Mouse (Mus musculus) embryonic fibroblast, embryonic 13.5 days (primary cell): Measurements from ENCODE around the gene Cdk5rap1.
A peak's percentile ranks its signal among the peaks of the same experiment; 100 is the strongest.

Source experiments
- CTCF ChIP-seq: IDR thresholded peaks from 2 replicates; pipeline ENCODE4 v1.5.1; 2011; ENCODE audit warnings: mild to moderate bottlenecking, control low read depth, low read length, moderate library complexity, borderline replicate concordance; ENCODE audit not compliant: insufficient read depth
- POLR2A ChIP-seq: IDR thresholded peaks from 2 replicates; pipeline ENCODE4 v1.6.1; 2011; ENCODE audit warnings: low read depth, mild to moderate bottlenecking, control low read depth, low read length, moderate library complexity

DNA sequence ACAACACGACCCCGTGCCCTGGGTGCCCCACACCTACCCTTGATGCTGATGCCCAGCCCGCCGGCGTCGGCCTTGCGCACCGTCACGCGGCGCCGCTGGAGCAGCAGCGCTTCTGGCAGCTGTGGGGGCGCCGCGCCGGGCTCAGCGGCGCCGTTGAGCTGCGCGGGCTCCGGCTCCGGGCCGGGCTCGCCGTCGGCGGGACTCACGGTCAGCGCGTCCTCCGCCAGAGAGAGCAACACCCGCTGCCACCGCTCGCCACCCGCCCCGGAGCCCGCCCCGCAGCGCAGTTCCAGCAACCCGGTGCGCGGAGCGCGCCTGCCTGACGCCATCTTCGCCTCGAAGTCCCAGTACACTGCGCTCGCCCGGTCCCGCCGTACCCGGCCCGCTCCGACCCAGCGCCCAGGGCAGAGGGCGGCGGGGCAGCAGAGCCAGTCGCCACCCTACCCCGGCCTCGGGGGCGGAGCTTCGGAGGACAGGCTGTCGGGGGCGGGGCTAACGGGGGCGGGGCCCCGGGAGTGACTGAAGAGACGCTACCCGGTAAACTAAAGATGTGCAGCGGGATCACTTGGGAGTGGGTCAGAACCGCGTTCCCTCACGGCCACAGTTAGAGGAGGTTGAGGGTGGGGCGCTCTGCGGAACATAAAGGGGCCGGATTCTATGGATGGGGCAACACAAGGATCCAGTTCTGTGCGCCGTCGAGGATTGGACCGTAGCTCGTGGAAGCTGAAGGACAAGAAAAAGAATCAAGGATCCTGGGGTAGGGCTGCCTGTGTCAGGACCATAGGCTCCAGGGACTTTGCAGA lies 35.0 kb upstream of the Cdk5rap1 start, which contains the start of gene Snta1:
- TF ChIP-seq POLR2A (peak; percentile 90), CTCF (no peak)
